In the genomic region with DNA sequence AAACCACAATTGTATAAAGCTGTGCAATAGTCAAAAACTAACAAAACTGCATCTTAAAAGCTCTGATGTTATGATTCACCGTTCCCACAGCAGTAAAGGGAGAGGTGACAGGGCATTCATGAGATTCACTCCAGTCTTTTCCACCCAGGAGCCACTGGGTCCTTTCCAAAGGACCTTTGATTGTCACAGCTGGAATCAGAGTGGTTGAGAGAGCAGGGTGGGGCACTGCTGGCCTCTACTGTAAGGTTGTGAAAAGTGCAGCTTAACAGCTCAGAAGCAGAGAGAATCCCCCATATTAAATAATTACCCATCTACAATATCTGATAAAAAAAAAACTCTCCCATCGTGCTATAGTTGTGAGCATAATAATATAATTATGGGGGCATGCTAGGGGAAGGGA, we compare ENCODE assay signal across 9 mouse cellular contexts.
DNase-seq lines count a peak whose midpoint lies in the region; ATAC-seq and TF ChIP-seq lines count a peak whose summit lies in the region.
"Had no signal": no experiment of that assay in that cellular context is flagged by ENCODE, and none has a peak within 500 bp of the region (broad histone marks: within the 10 kb centered on the region; RNA-seq: fewer than 3 reads in every experiment).

No protein-coding gene starts in this region.

- TF ChIP-seq POLR2A in MEL (IDR thresholded peaks at IDR 0.05; ENCODE audit: control insufficient read depth in 1 of 2, insufficient read depth in 1 of 2, low read depth in 1 of 2, low read length in 2 of 2, poor library complexity in 1 of 2) = no peak

- TF ChIP-seq CTCF in left cerebral cortex, adult 2 months (IDR thresholded peaks at IDR 0.05) = peak; percentile 57
- TF ChIP-seq CTCF in MEL (IDR thresholded peaks at IDR 0.05 in 2 of 3, conservative IDR thresholded peaks at IDR 0.05 in 1 of 3; ENCODE audit: control insufficient read depth in 1 of 3, insufficient read depth in 1 of 3, low read depth in 2 of 3, low read length in 3 of 3, poor library complexity in 1 of 3, severe bottlenecking in 1 of 3) = 0 out of 6 replicates have a peak, but pooled peaks of 1 of the 3 experiments have one; percentile 7

- H3K27me3 ChIP-seq in forebrain, embryonic 16.5 days (replicated peaks; ENCODE audit: control insufficient read depth, insufficient read depth, low read length) = no peaks in the 10 kb centered on the region
- H3K27me3 ChIP-seq in forebrain, embryonic 12.5 days = no peaks in the 10 kb centered on the region
- no peaks in the 10 kb centered on the region for H3K27me3 ChIP-seq in MEL (ENCODE audit: control insufficient read depth in 1 of 2, insufficient read depth in 2 of 2, low read length in 2 of 2)

- TF ChIP-seq EP300 in MEL (IDR thresholded peaks at IDR 0.05; ENCODE audit: low read depth in 1 of 2, low read length in 2 of 2) = no peak

- no peaks in the 10 kb centered on the region for H3K9me3 ChIP-seq in forebrain, embryonic 16.5 days (ENCODE audit: control insufficient read depth, low read length)
- no peaks in the 10 kb centered on the region for H3K9me3 ChIP-seq in forebrain, embryonic 12.5 days
- no peaks in the 10 kb centered on the region for H3K9me3 ChIP-seq in MEL (replicated peaks; ENCODE audit: insufficient read depth, low read length)

- no peaks in the 10 kb centered on the region for H3K36me3 ChIP-seq in forebrain, embryonic 16.5 days (ENCODE audit: control insufficient read depth, insufficient read depth)
- no peaks in the 10 kb centered on the region for H3K36me3 ChIP-seq in forebrain, embryonic 12.5 days (replicated peaks)
- no peaks in the 10 kb centered on the region for H3K36me3 ChIP-seq in MEL (ENCODE audit: control insufficient read depth in 1 of 2, insufficient read depth in 2 of 2, low read length in 2 of 2)

- TF ChIP-seq RAD21 in MEL (IDR thresholded peaks at IDR 0.05; ENCODE audit: low read depth, low read length) = peak; percentile 12

- H3K79me2 ChIP-seq in MEL (ENCODE audit: control insufficient read depth, insufficient read depth, low read length, poor library complexity) = no peaks in the 10 kb centered on the region

- intact Hi-C loops in left cerebral cortex, adult 2 months (cut with DNase I) = loop anchor here (1.0 kb wide), 1 partner anchor 181 kb away; no protein-coding TSS in a partner anchor
- intact Hi-C loops in heart, postnatal 10 days (cut with DNase I) = loop anchor here (2.0 to 5.0 kb wide), 3 partner anchors 181 to 753 kb away; no protein-coding TSS in a partner anchor

- DNase-seq in left cerebral cortex, adult 2 months (ENCODE audit: extremely low spot score in 1 of 2, low spot score in 2 of 2) = no peak
- no peak for DNase-seq in left cerebral cortex, adult 11 months (ENCODE audit: low spot score)
- no peak for DNase-seq in MEL (ENCODE audit: low read depth, low spot score)
- peak; percentile 52 to 69 for DNase-seq in heart, postnatal 10 days
- DNase-seq in urinary bladder, postnatal 25 days (ENCODE audit: low spot score) = no peak
- no peak for DNase-seq in spleen, postnatal 4 days (ENCODE audit: low spot score in 2 of 2)
- DNase-seq: liver had no signal

- WGBS in forebrain, embryonic 16.5 days = 63% methylated on average over 2 of the region's 2 CpGs
- WGBS in forebrain, embryonic 12.5 days = 68% methylated on average over 2 of the region's 2 CpGs

- no peak overlapping the region for H3K4me3 ChIP-seq in forebrain, embryonic 16.5 days (replicated peaks; ENCODE audit: low read length)
- H3K4me3 ChIP-seq in forebrain, embryonic 12.5 days (replicated peaks) = no peak overlapping the region
- no peak overlapping the region for H3K4me3 ChIP-seq in left cerebral cortex, adult 2 months
- no peak overlapping the region for H3K4me3 ChIP-seq in MEL (ENCODE audit: control insufficient read depth in 1 of 2, insufficient read depth in 1 of 2, low read depth in 2 of 2, low read length in 2 of 2)

- 0 out of 2 replicates have a peak, but pooled peaks have one; percentile 43 for ATAC-seq in forebrain, embryonic 16.5 days
- no peak for ATAC-seq in forebrain, embryonic 12.5 days (ENCODE audit: low FRiP score)

- no peak overlapping the region for H3K27ac ChIP-seq in forebrain, embryonic 16.5 days (ENCODE audit: low read length)
- no peak overlapping the region for H3K27ac ChIP-seq in forebrain, embryonic 12.5 days
- H3K27ac ChIP-seq in left cerebral cortex, adult 2 months = no peak overlapping the region
- no peak overlapping the region for H3K27ac ChIP-seq in MEL (ENCODE audit: control insufficient read depth, low read depth, low read length)

- H3K9ac ChIP-seq in forebrain, embryonic 16.5 days (replicated peaks; ENCODE audit: low read depth, low read length) = no peak overlapping the region
- H3K9ac ChIP-seq in forebrain, embryonic 12.5 days = no peak overlapping the region
- H3K9ac ChIP-seq in MEL (ENCODE audit: control insufficient read depth, low read depth, low read length, poor library complexity, severe bottlenecking) = no peak overlapping the region

- no peak overlapping the region for H3K4me2 ChIP-seq in forebrain, embryonic 16.5 days (ENCODE audit: low read length)
- H3K4me2 ChIP-seq in forebrain, embryonic 12.5 days = no peak overlapping the region

- H3K4me1 ChIP-seq in forebrain, embryonic 16.5 days (replicated peaks; ENCODE audit: control insufficient read depth, insufficient read depth, low read length) = no peaks in the 10 kb centered on the region
- H3K4me1 ChIP-seq in forebrain, embryonic 12.5 days = no peaks in the 10 kb centered on the region
- no peaks in the 10 kb centered on the region for H3K4me1 ChIP-seq in MEL (ENCODE audit: control insufficient read depth in 1 of 2, insufficient read depth in 2 of 2, low read length in 2 of 2)

TF ChIP-seq in MEL, 35 proteins besides CTCF, POLR2A, EP300 and RAD21:
- TF ChIP-seq ZC3H11A (IDR thresholded peaks at IDR 0.05; ENCODE audit: low read depth, low read length) = no peak
- TF ChIP-seq USF2 (IDR thresholded peaks at IDR 0.05; ENCODE audit: borderline replicate concordance in 1 of 2, insufficient read depth in 1 of 2, low read depth in 1 of 2, low read length in 2 of 2) = no peak
- no peak for TF ChIP-seq ZKSCAN1 (IDR thresholded peaks at IDR 0.05; ENCODE audit: low read depth, low read length)
- no peak for TF ChIP-seq MXI1 (IDR thresholded peaks at IDR 0.05; ENCODE audit: low read depth, low read length)
- TF ChIP-seq HCFC1 (IDR thresholded peaks at IDR 0.05; ENCODE audit: low read depth, low read length) = no peak
- TF ChIP-seq TCF12 (IDR thresholded peaks at IDR 0.05; ENCODE audit: low read depth, low read length) = no peak
- TF ChIP-seq GATA1 (IDR thresholded peaks at IDR 0.05; ENCODE audit: low read depth, low read length) = no peak
- no peak for TF ChIP-seq TAL1 (IDR thresholded peaks at IDR 0.05; ENCODE audit: low read length)

Comparison
In these comparisons a context has a peak if more than half of its experiments do, and no peak if none do; other contexts are left out.
1. DNase-seq: peak in heart, postnatal 10 days (2 of 2); none in left cerebral cortex, adult 2 months (0 of 2), left cerebral cortex, adult 11 months (single experiment), MEL (single experiment), urinary bladder, postnatal 25 days (single experiment) and spleen, postnatal 4 days (0 of 2).